Mouse (Mus musculus) fat pad, adult 2 months (tissue): ENCODE results near the gene Dusp19.

Experiments
- DNase-seq: peaks from one replicate; pipeline ENCODE4 v3.0.0-alpha.2; 2011; ENCODE audit warnings: low read depth, low spot score; ENCODE audit errors: extremely low read depth

Dusp19 gene

GRCm38 (mm10) chr2:80616854-80617737 is at the start of gene Dusp19, which contains the start of gene Nup35:
Gene Dusp19 (plus strand): TSS chr2:80617045.
Gene Nup35 (plus strand): TSS chr2:80617236.
- DNase-seq, result no peak

- DNase-seq, result no peak
Measured at GRCm38 (mm10) chr2:80567411-80567810, 49.4 kb upstream of the Dusp19 start.

GRCm38 (mm10) chr2:80570656-80571055 is 46.2 kb upstream of the Dusp19 start:
- no peak for DNase-seq

GRCm38 (mm10) chr2:80577286-80577685 is 39.6 kb upstream of the Dusp19 start:
- no peak for DNase-seq

GRCm38 (mm10) chr2:80579253-80579891 is 37.5 kb upstream of the Dusp19 start:
- no peak for DNase-seq

DNA sequence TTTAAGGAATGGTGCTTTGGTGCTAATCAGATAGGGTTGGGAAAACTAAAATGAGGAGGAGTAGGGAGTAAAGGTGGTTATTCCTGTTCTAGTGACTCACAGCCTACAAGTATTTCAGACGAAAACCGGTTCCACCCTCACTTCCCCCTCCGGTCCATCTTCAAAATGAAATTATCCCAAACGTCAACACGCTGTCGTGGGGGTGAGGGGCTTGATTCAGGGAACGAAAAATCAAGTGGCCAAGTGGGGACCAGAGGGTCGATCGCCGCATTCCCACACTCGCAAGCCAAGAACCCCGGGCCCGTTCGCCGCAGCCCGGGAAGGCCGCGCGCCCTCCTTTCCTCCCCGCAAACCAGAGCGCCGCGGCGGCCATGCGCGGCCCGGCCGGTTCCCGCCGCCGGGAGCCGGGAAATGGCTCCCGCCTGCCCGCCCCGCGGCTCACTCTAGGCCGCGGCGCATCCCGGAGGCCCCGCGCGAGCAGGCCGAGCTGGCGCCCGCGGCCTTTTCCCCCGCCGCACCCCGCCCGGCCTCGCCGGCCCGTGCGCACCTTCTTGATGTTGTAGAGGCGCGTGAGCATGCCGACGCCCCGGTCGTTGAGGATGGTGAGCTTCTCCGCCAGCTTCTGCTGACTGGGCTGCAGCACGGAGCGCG is 36.4 kb upstream of the Dusp19 start:
- peak; percentile 64 for DNase-seq

DNA sequence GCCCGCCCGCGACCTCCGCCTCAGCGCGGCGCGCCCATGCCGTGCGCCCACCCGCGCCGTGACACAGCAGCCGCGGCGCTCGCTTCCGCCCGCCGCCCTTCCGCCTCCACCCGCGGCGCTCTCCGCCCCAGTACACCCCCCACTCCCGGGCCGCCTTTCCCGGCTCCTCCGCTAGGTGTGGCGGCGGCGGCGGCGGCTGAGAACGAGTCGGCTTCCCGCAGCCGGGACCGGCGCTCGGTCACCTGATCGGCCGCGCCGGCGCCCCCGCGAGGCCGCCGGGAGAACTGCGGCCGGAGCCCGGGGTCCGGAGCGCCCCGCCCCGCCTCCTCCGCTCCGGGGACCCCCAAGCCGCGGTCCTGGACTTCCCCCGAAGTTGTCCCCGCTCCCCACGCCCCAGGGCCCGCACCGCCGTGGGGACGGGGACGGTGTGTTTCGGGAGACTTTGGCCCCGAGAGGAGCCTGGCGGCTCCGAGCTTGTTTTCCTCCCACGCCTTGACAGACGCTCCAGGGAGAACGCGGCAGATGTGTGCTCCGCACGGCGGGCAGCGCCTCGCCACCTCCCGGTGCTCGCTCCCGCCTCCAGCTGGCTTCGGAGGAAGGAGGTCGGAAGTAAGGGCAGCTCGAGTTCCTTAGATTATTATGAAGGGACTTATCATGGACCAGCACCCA is 35.7 kb upstream of the Dusp19 start, which contains the start of gene Nckap1:
Gene Nckap1, minus strand, starts transcription at position 338 of the 669 bp plus-strand sequence.
- no peak for DNase-seq

DNA sequence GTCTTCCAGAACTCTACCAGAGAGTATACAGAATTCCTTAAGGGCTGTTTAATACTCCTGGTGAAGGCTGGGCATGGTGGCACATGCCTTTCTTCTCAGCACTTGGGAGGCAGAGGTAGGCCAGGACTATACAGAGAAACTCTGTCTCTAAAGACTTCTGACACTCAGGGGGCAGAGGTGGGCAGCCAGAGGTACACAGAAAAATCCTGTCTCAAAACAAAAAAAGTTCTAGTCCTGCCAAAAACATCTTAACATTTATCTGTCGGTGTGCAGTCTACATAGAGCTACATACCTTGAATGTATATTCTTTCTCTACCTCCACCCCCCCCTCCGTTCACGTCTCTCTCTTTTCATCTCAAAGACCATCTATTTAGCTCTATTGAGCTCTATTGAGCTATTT is 34.5 kb upstream of the Dusp19 start:
- DNase-seq, result no peak

GRCm38 (mm10) chr2:80594215-80594918 is 22.5 kb upstream of the Dusp19 start:
- no peak for DNase-seq

- peak; percentile 73 for DNase-seq
Measured at GRCm38 (mm10) chr2:80596960-80597359, 19.9 kb upstream of the Dusp19 start.

DNA sequence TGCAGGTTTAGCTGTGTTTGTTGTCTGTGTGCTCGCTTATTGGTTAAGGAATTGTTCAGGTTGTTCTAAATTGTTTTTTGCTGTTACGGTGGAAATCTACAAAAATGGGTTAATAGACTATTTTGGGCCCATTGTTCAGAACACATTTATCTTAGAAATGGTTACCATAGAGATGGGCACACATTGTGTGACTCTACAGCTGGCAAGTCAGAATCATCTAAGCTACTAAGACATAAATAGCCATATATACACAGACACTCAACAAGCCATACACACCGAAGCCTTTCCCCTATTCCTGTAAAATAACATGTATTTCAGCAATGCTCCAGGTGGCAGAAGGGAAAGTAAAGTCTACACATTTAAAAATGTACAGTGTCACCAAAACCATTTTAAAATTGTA is 17.0 kb upstream of the Dusp19 start:
- DNase-seq, result no peak

- DNase-seq, result no peak
Measured at GRCm38 (mm10) chr2:80600611-80601010, 16.2 kb upstream of the Dusp19 start.

DNA sequence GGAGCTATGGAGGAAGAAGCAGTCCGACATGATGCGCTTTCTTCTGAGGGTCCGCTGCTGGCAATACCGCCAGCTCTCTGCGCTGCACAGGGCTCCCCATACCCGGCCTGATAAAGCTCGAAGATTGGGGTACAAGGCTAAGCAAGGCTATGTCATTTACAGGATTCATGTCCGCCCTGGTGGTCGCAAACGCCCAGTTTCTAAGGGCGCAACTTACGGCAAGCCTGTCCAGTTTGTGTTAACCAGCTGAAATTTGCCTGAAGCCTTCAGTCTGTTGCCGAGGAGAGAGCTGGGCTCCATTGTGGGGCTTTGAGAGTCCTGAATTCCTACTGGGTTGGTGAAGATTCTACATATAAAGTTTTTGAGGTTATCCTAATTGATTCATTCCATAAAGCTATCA is 14.1 kb upstream of the Dusp19 start:
- no peak for DNase-seq

DNA sequence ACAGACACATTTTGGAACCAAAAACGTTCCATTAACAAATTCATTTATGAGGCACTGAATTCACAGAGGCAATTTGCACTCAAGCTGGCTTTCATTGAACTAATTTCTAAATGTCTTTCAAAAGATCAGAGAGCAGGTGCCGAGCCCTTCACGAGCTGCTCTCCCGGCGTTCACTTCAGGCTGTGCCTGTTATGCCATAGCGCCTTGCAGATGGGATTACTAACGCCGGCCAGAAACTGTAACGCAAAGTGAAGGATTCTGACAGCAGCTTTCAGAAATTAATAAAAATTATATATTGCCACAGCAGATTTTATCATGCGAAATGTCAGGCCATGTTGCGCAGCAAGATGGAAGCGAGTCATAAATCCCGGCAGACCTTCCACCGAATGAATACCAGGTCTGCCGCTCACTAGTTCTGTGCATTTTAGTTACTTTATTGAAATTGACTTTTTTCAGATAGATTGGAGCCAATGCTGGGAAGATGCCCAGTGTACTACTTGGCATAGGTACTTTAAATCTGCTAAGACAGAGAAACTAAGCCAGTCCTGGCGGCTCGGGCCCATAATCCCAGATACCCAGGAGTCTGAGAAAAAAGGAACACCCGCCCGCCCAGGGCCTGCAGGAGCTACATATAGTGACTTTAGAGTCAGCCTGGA is 12.9 kb upstream of the Dusp19 start:
- DNase-seq, result no peak

- DNase-seq, result no peak
Measured at GRCm38 (mm10) chr2:80612286-80612685, 4.6 kb upstream of the Dusp19 start.

GRCm38 (mm10) chr2:80612796-80613195 is 4.0 kb upstream of the Dusp19 start:
- no peak for DNase-seq

DNA sequence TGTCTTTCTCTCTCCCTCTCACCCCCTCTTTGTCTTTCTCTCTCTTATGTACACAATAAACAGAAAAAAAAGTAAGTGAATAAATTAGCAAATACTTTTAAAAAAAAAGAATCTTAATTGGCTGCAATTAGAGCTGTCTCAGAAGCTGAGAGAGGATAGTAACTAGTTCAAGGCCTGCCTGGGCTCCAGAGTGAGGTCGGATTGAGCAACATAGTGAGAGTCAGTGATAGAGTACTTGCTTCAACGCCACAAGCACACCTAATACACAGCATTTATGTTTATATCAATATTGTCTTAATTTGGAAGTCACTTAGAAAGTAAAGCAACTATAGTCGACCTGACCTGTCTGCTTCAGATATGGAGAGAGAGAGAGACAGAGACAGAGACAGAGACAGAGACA is 2.1 kb downstream of the Dusp19 start:
- DNase-seq, result no peak

DNA sequence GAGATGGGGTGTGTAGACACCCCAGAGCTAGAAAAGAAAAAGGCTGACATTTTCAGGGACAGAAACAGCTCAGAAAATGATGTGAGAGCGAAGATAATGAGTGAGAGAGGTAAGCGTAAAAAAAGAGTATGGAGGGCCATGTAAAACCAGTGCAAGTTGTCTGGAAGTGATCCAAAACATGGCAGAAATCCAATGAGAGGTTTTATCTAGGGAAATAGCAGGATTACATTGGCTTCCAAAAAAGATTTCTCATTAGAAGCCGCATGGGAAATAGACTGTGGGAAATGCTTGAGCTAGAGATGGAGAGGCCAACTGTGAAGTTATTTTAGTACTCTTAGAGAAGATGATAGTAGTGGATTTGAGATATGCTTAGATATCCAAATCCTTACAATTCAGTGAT is 5.1 kb downstream of the Dusp19 start:
- no peak for DNase-seq

DNA sequence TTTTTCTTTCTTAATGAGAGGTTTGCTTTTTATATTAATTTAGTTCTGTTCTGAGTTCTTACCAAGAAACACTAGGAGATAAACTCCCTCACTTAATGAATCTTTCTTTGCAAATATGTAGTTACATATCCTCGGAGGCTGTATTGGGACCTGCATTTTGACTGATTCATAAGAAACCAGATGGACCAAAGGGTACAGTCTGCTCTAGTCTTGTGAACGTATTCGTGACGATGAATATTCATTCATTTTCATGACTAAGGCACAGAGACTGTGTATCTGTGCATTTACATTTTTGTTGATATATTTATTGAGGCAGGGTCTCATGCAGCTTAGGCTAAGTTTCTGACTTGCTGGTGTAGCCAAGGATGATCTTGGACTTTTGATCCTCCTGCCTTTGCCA is 7.7 kb downstream of the Dusp19 start:
- DNase-seq, result no peak
